Mouse (Mus musculus): ENCODE data around the gene Lrrc28. TPM values are rescaled to one million over a fixed set of nuclear protein-coding genes. Genes with fewer than 3 reads are reported as not detected.
A peak's percentile ranks its signal among the peaks of the same experiment; 100 is the strongest.

Lrrc28 gene
- polyA plus RNA-seq, 1 experiment from 2014 or later, result 10.3 TPM

DNA sequence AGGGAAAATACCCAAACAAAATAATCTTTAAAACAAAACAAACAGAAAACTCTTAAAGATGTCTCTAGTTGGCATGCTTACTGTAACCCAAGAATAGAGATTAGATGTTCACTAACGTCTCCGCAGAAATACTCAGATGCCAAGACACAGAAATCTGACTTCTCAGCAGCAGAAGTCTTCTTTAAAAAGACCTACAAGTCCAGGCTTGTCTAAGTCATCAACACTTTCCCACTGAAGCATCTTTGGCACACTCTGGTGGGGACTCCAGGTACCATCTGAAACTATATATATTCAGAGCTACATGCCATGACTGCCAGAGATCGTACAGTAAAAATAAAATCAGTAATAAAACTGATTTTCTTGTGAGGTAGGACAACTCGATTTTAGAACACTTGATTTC, 25.2 kb downstream of the Lrrc28 start:
- WGBS, result 54% methylated on average over 4 of the region's 4 CpGs
- Histone ChIP-seq H3K36me3 (no peaks in the 10 kb centered on the region), H3K27me3 (replicated peaks) (no peaks in the 10 kb centered on the region), H3K27ac (ENCODE audit: poor library complexity, severe bottlenecking) (no peak overlapping the region), H3K4me2 (no peak overlapping the region), H3K9ac (no peak overlapping the region), H3K4me1 (replicated peaks) (peaks cover 32% of the 10 kb centered on the region), H3K9me3 (replicated peaks) (no peaks in the 10 kb centered on the region), H3K4me3 (no peak overlapping the region)
- no peak for ATAC-seq (ENCODE audit: insufficient number of reproducible peaks, low FRiP score)

GRCm38 (mm10) chr7:67618316-67618715, 26.8 kb downstream of the Lrrc28 start:
- Histone ChIP-seq H3K4me3 (no peak overlapping the region), H3K27ac (ENCODE audit: poor library complexity, severe bottlenecking) (no peak overlapping the region), H3K27me3 (replicated peaks) (no peaks in the 10 kb centered on the region), H3K4me2 (no peak overlapping the region), H3K36me3 (no peaks in the 10 kb centered on the region), H3K4me1 (replicated peaks) (peaks cover 46% of the 10 kb centered on the region), H3K9me3 (replicated peaks) (no peaks in the 10 kb centered on the region), H3K9ac (no peak overlapping the region)
- 79% methylated on average over 3 of the region's 3 CpGs for WGBS
- no peak for ATAC-seq (ENCODE audit: insufficient number of reproducible peaks, low FRiP score)

- Histone ChIP-seq H3K4me1 (replicated peaks) (peaks cover 49% of the 10 kb centered on the region), H3K27ac (ENCODE audit: poor library complexity, severe bottlenecking) (no peak overlapping the region)
- no peak for ATAC-seq (ENCODE audit: insufficient number of reproducible peaks, low FRiP score)
Observed at GRCm38 (mm10) chr7:67617646-67618045, 27.4 kb downstream of the Lrrc28 start.

DNA sequence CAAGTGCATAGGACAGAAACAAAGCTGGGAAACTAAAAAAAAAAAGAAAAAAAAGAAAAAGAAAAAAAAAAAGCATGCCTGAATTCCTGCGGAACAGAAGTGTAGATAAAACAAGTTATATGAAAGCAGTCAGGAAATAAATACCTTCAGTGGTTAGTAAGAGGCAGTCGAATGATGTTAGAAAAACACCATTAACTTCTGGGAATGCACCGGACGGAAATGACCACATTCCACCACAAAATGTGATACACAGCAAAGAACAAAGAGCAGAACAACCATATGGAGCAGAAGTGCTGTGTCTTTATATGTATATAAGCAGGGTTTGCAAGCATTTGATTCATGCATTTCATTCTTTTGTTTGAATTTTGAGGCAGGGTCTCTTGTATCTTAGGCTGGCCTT, 28.2 kb downstream of the Lrrc28 start:
- Histone ChIP-seq H3K4me2 (no peak overlapping the region), H3K9me3 (replicated peaks) (no peaks in the 10 kb centered on the region), H3K9ac (no peak overlapping the region), H3K36me3 (no peaks in the 10 kb centered on the region), H3K4me1 (replicated peaks) (peaks cover 45% of the 10 kb centered on the region), H3K27me3 (replicated peaks) (no peaks in the 10 kb centered on the region), H3K4me3 (no peak overlapping the region), H3K27ac (ENCODE audit: poor library complexity, severe bottlenecking) (peak overlapping the region; percentile 73; the same call in 1 of the 2 replicates)
- WGBS, result 62% methylated on average over 4 of the region's 4 CpGs
- ATAC-seq (ENCODE audit: insufficient number of reproducible peaks, low FRiP score), result peak; percentile 19; the same call in 1 of the 2 replicates

More at GRCm38 (mm10) chr7:67617646-67618045, 27.4 kb downstream of the Lrrc28 start:
- H3K36me3 ChIP-seq, result no peaks in the 10 kb centered on the region
- no peak overlapping the region for H3K4me3 ChIP-seq
- H3K9me3 ChIP-seq (replicated peaks), result no peaks in the 10 kb centered on the region
- no peak overlapping the region for H3K9ac ChIP-seq
- WGBS, result 93% methylated on average over 10 of the region's 10 CpGs
- H3K27me3 ChIP-seq (replicated peaks), result no peaks in the 10 kb centered on the region
- H3K4me2 ChIP-seq, result no peak overlapping the region

DNA sequence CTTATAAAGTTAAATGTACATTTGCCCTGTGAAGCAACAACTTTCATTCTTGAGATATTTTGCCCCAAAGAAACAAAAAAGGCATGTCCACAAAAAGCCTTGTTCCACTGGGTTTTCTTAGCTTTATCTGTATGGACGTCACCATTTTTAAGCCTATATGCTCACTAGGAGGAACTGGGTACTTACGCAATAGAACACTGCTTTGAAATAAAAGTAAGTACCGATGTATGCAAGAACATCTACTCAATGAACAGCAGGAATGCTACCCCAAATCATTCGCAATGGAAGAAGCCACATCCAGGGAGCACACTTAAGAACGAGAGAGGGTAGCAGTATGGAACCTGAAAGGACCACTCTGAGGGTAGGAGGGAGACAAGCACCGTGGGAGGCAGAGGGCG, 30.6 kb downstream of the Lrrc28 start:
- H3K27ac ChIP-seq (ENCODE audit: poor library complexity, severe bottlenecking), result peak overlapping the region; percentile 80
- 74% methylated on average over 7 of the region's 7 CpGs for WGBS
- ATAC-seq (ENCODE audit: insufficient number of reproducible peaks, low FRiP score), result no peak
- peak overlapping the region; percentile 24; the same call in 1 of the 2 replicates for H3K4me2 ChIP-seq
- H3K4me3 ChIP-seq, result no peak overlapping the region
- H3K27me3 ChIP-seq (replicated peaks), result no peaks in the 10 kb centered on the region
- no peak overlapping the region for H3K9ac ChIP-seq
- H3K9me3 ChIP-seq (replicated peaks), result no peaks in the 10 kb centered on the region
- H3K36me3 ChIP-seq, result no peaks in the 10 kb centered on the region
- peaks cover 42% of the 10 kb centered on the region for H3K4me1 ChIP-seq (replicated peaks)

DNA sequence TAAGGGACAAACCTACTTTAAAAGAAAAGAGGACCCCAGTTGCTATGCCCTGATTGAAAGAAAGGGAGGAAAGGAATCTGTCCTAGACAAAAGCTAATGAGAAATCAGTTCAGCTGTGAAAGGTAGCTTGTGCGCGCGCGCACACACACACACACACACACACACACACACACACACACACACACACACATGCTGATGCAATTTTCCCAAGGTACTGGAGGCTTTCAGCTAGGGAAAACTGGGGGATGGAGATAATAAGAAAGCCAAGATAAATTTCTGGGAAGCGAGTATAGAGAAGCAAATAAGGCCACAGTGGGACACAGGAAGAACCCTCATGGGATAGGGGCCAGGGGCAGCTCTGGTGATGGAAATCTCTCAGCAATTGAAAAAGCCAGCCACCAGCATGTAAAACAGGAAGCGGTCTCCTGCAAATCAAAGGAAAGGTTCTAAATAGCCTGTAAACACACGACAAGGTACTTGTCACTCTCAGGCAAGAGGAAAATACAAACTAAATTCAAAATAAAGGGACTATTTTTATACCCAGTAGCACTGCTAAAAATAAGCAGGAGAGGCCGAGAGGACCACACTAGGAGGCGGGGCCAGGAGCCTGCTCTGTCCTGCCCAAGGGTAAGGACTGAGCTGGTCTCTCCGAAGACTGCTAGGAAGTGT, 31.1 kb downstream of the Lrrc28 start:
- peak overlapping the region; percentile 80 for H3K27ac ChIP-seq (ENCODE audit: poor library complexity, severe bottlenecking)
- no peak overlapping the region for H3K9ac ChIP-seq
- H3K4me2 ChIP-seq, result peak overlapping the region; percentile 24
- H3K27me3 ChIP-seq (replicated peaks), result no peaks in the 10 kb centered on the region
- H3K4me1 ChIP-seq (replicated peaks), result peaks cover 42% of the 10 kb centered on the region
- 45% methylated on average over 10 of the region's 10 CpGs for WGBS
- no peak overlapping the region for H3K4me3 ChIP-seq
- peak; percentile 80 for ATAC-seq (ENCODE audit: insufficient number of reproducible peaks, low FRiP score)
- no peaks in the 10 kb centered on the region for H3K9me3 ChIP-seq (replicated peaks)
- H3K36me3 ChIP-seq, result no peaks in the 10 kb centered on the region

DNA sequence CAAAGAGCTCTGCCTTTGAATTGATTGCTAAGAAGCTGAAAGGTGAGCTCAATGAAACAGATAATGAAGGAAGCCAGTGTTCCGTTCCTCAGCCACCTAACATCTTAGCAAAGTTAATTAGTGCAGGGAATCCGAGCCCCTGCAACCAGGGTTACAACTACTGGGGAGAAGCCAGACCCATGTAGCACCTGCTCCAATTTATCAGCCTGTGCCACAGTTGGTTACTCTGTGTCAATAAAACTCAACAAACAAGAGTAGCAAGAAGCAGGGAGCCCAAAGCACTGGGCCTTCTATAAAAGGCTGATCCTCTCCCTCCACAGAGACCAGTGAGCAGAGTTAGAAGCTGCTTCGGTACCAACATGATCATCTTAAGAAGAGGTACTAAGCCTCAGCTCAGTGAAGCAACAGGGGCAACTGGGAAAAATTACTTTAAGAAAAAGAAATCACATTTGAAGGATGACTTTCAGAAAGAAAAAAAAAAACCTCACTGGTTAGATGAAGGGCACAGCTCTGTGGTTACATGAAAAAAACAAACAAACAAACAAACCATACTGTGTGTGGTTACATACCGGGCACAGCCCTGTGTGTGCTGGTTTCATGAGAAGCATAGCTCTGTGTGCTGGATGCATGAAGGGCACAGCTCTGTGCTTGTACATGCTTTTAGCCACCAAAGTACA, 36.6 kb downstream of the Lrrc28 start:
- Histone ChIP-seq H3K4me3 (no peak overlapping the region), H3K4me1 (replicated peaks) (peaks cover 17% of the 10 kb centered on the region), H3K36me3 (no peaks in the 10 kb centered on the region), H3K4me2 (no peak overlapping the region), H3K27ac (ENCODE audit: poor library complexity, severe bottlenecking) (peak overlapping the region; percentile 71; the same call in 1 of the 2 replicates), H3K9ac (no peak overlapping the region), H3K27me3 (replicated peaks) (no peaks in the 10 kb centered on the region), H3K9me3 (replicated peaks) (no peaks in the 10 kb centered on the region)
- no peak for ATAC-seq (ENCODE audit: insufficient number of reproducible peaks, low FRiP score)
- 53% methylated on average over 4 of the region's 4 CpGs for WGBS

DNA sequence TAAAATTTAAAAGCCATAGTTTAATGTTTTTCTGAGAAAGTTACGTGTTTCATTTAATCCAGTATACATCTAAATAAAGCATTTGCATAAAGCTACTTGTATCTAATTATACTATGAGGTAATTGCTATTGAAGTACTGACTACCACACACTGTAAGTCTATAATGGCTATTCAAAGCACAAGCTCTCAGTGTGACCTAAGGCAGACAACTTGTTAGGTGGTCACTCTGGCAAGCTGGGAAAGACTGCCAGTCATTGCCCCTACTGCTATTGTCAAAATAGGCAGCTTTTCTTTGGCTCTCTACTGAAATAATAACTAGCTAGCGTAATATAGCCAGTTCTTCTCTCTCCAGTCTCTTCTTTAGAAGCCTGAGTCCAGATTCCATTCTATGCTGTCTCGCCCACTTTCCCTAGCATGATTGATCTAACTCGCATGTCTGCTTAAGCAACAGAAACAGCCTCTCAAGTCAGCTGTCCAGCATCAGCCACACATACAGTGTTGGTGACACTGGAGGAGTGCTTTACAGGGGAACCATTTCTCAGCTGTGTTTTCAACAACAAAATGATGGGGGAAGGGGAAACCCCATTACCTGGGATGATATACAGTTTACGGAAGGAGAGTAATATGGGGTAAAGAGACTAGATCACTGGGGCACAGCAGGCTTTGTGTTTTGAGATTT, 37.3 kb downstream of the Lrrc28 start:
- Histone ChIP-seq H3K9ac (no peak overlapping the region), H3K27me3 (replicated peaks) (no peaks in the 10 kb centered on the region), H3K4me1 (replicated peaks) (peaks cover 12% of the 10 kb centered on the region), H3K9me3 (replicated peaks) (no peaks in the 10 kb centered on the region), H3K4me2 (0 out of 2 replicates have a peak overlapping the region, but pooled peaks have one; percentile 4), H3K36me3 (no peaks in the 10 kb centered on the region), H3K27ac (ENCODE audit: poor library complexity, severe bottlenecking) (peak overlapping the region; percentile 71), H3K4me3 (no peak overlapping the region)
- 50% methylated on average over 5 of the region's 5 CpGs for WGBS
- ATAC-seq (ENCODE audit: insufficient number of reproducible peaks, low FRiP score), result no peak

DNA sequence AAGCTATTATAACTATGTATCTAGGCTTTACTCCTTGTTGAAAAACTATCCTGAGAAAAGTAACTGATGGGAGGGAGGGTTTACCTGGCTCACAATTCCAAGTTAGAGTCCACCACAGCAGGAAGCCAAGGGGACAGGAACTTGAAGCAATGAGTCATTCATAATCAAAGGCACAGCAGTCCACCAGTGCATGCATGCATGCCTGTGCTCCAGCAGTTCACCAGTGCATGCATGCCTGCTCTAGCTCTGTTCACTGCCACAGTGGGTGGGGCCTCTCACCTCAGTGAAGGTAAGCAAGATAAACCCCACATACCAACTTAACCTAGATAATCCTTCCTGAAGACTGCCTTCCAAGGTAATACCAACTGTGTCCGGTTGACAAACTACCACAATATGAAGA, 38.8 kb downstream of the Lrrc28 start:
- ATAC-seq (ENCODE audit: insufficient number of reproducible peaks, low FRiP score), result no peak
- no peak overlapping the region for H3K27ac ChIP-seq (ENCODE audit: poor library complexity, severe bottlenecking)
- no peaks in the 10 kb centered on the region for H3K36me3 ChIP-seq
- 85% methylated on average over 1 of the region's 1 CpGs for WGBS
- H3K4me3 ChIP-seq, result no peak overlapping the region
- no peak overlapping the region for H3K9ac ChIP-seq
- H3K9me3 ChIP-seq (replicated peaks), result no peaks in the 10 kb centered on the region
- no peaks in the 10 kb centered on the region for H3K27me3 ChIP-seq (replicated peaks)
- no peak overlapping the region for H3K4me2 ChIP-seq
- peaks cover 12% of the 10 kb centered on the region for H3K4me1 ChIP-seq (replicated peaks)

DNA sequence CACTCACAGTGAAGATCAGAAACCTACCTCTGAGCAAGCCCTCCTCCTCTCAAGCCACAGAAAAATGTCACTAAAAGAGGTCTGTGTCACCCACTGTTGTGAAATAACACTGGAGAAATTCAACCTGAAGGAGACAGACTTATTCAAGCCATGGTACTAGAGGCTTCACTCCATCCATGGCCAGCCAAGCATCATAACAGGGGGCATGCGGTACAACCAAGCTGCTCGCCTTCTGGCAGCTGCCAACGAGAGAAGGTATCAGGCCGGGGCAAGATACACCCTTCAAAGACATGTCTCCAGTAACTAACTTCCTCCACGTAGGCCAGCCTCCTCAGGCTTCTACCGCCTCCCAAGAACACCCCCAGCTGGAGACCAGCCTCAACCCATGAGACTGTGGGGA, 40.0 kb downstream of the Lrrc28 start:
- Histone ChIP-seq H3K9ac (no peak overlapping the region), H3K4me2 (no peak overlapping the region), H3K9me3 (replicated peaks) (no peaks in the 10 kb centered on the region), H3K4me3 (no peak overlapping the region), H3K4me1 (replicated peaks) (peaks cover 12% of the 10 kb centered on the region), H3K27me3 (replicated peaks) (no peaks in the 10 kb centered on the region), H3K36me3 (no peaks in the 10 kb centered on the region), H3K27ac (ENCODE audit: poor library complexity, severe bottlenecking) (no peak overlapping the region)
- ATAC-seq (ENCODE audit: insufficient number of reproducible peaks, low FRiP score), result no peak
- WGBS, result 67% methylated on average over 6 of the region's 6 CpGs

GRCm38 (mm10) chr7:67598050-67598449, 47.0 kb downstream of the Lrrc28 start:
- H3K9me3 ChIP-seq (replicated peaks), result no peaks in the 10 kb centered on the region
- H3K27me3 ChIP-seq (replicated peaks), result no peaks in the 10 kb centered on the region
- peaks cover 21% of the 10 kb centered on the region for H3K4me1 ChIP-seq (replicated peaks)
- no peak overlapping the region for H3K9ac ChIP-seq
- H3K4me3 ChIP-seq, result no peak overlapping the region
- no peak overlapping the region for H3K4me2 ChIP-seq
- H3K36me3 ChIP-seq, result no peaks in the 10 kb centered on the region
- peak overlapping the region; percentile 9; the same call in 1 of the 2 replicates for H3K27ac ChIP-seq (ENCODE audit: poor library complexity, severe bottlenecking)
- 57% methylated on average over 3 of the region's 3 CpGs for WGBS
- no peak for ATAC-seq (ENCODE audit: insufficient number of reproducible peaks, low FRiP score)
